Mouse (Mus musculus): ENCODE results near the gene Sult6b1.

The Sult6b1 gene

DNA sequence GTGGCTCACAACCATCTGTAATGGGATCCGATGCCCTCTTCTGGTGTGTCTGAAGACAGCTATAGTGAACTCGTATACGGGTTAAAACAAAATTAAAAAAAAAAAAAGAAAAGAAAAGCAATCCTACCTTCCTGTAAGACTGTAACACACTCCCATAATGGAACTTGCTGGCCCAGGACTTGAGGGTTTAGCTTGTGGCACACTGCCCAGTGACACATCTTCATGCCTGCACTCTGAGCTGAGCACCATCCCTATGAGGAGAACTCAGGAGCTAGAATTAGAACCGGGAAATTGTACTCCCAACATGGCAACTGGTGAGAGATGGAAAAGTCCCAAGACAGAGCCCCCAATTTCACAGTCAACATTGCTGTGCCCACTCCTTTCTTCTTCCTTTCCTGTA is 23.5 kb downstream of the Sult6b1 start:
- DNase-seq: no peak

DNA sequence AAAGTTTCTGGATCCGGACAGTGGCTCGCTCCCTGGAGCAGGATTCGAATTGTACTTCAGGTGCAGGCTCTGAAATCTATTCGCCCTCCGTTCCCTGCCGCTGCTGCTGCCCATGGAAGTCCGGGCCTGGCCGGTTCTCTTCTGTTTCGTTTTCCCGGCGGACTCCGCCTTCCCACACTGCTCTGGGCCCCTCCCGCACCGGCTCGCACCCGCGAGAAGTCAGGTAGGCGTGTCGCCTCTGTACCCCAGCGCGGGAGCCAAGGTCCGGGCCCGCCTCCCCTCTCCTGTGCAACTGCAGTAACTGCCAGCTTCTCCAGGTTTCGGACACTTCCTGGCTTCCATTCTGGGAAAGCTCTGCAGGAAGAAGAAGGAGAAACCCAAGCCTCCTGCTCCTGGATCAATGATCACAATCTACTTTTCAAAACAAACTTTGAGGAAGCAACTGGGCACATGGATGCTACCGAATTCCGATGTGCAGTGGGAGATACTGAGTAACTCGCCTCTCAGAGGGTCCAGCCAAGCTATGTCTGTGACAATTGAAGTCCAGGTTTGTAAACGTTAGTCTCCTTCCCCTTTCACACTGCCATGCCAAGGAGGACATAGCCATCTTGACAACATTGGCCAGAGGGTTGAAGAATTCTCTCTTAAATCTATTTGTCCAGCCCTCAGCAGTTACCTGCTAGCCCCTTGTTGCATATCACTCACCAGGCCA is 24.2 kb downstream of the Sult6b1 start, which contains the start of gene Eif2ak2:
Eif2ak2 (minus strand) TSS at position 173 of the 712 bp plus-strand sequence.
- peak; percentile 35 for DNase-seq

DNA sequence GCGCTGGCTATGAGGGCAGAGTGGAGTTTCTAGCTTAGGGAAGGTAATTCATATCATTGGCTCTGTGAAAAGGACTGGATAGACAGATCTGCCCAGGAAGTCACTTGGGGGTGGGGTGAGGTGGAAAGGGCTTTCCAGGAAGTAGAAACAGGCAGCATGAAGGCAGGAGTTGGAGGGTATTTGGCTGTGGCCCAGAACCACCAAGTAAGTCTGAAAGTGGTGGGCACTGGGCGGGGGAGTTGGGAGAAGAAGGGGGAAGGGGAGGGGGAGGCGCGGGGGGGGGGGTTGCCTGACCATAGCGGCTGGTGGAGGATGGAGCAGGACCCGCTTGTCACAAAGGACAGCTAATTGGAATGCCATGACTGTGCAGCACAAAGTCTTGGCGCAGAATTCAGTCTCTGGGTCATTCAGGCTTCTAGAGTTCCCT is 24.9 kb downstream of the Sult6b1 start:
- no peak for DNase-seq

DNA sequence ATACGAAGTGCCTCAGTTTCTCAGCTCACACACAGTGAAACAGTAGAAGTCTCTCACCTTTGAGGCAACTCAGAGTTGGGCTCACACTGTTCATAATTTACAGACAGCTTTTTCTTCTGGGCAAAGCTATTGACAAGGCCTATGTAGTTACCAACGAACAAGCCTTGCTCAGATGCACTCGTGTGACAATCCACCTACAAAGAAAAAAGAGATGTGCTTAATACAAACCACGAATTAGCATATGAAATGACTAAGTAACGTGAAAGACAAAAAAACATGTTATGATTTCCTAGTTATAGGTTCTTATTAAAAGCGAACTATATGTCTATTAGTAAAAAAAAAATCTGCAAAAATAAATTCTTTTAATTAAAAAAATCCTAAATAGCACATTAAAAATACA is 32.9 kb downstream of the Sult6b1 start:
- DNase-seq: no peak

DNA sequence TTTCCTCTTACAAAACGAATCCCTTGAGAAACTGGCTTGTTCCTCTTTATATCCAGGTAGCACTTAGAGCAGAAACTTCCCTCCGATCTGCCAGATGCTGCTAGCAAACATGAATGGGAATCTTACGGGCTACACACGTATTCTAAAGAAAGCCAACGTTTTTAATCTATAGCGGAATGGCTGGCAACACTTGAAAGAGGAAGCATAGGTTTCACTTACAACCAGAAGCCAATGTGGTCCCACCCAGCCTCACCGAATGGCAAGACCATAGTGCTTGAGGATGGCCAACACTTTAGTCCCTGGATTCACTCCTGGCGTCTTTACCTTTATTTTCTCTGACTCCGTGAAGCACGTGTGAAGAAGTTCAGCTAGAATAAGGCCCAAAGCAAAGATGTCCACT is 50.5 kb downstream of the Sult6b1 start:
- no peak for DNase-seq

DNA sequence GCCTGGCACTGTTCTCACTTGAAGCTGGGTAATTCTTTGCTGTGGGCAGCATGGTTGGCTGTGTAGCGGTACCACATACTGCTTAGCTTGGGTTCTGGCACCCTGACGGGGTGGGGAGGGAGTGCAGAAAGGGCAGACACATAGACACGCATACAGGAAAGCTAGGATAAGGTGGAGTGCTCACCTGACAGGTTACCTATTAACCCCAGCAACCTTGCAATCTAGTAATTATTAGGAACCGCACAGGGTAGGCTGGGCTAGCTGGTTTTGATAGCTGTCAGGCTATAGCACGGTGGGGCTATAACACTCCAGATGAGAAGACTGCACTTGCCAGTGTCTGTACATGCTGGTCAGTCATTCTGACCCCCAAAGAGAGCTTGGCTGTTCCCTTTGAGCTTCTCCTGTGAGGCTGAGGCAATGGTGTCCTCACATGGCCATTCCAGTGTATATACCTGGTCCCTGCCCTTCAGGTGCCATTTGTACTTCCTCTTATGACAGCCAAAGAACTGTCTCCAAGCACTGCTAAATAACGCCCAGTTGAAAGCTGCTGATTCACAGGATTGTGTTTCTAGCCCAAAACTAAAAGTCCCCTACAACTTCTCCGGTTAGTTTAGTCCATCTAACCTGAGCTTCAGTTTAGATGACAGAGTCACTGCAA is 64.4 kb downstream of the Sult6b1 start:
- no peak for DNase-seq

DNA sequence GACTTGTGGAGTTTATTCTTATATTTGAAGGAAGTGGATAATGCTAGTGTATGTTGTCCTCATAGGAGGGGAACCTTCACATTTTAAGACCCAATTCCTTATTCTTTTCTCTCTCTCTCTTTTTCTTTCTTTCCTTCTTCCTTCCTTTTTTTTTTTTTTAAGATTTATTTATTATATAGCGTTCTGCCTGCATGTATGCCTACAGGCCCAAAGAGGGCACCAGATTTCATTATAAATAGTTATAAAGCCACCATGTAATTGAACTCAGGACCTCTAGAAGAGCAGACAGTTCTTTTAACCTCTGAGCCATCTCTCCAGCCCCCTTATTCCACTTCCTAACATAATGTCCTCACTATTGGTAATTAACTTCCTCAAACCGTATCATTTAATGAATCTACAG is 70.7 kb downstream of the Sult6b1 start:
- no peak for DNase-seq

DNA sequence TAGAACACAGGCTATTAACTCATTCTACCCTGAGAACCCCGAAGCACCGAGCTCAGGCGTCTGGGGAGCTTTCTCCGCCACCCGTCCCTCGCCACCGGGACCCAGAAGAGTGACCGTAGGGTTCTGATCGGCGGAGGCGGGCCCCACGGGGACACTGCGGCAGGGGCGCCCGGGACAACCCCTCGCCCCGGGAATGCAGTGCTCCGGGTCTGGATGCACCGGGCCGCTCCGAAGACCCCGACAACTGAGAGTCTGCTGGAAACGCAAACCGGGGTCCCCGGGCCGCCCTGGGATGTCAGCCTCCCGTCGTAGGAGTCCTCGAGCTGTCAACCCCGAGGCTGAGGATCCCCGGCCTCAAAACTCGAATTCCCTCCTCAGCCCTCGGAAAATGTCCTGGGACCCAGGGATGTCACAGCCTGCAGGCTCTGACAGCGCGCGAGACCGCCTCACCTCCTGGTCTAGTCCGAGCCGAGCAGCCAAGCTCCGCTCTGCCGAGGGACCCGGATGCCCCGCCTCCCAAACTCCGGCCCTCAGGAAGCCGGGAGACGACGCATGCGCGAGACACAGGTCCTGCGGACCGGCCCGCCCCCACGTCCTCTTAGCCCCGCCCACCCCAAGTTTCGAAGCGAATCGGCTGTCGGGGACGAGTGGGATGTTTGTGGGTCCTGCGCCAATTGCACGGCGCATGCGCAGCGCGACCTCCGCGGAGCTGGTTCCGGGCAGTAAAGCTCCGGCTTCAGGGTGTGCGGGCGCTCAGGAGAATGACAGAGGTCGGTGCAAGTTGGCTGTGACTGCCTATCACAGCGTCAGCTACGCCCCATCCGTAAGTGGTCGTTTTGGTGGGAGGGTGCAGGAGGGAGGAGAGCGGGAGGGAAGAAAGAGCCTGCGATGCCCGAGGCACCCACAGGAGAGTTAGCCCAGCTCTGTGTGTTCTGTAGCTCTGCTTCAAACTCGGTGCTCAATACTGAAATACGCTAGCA is 71.6 kb downstream of the Sult6b1 start, which contains the start of the genes Heatr5b and Gpatch11:
Heatr5b (minus strand) TSS at position 509 of the 980 bp plus-strand sequence.
Gpatch11 (plus strand) TSS at position 712 of the 980 bp plus-strand sequence.
- peak; percentile 96 for DNase-seq

All from right cerebral cortex, postnatal 25 days (tissue).